Comparison of ENCODE assay signal across 20 mouse cellular contexts in the genomic region with DNA sequence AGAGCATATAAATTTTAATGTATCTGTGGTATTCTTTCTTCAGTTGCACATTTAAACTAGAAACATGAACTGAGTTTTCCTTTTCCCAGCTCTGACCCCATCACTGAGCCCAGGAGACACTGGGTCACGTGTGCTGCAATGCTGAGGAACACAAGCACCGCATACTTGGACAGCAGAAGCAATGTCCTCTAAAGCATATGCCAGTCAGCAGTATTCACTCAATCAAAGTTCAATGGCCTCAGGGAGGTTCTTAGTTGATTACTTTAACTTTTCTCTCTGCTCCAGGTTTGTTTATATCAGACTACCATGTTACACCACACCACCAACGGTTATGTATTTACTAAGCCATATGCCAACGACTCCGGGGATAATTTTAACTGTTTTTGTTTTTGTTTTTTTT.
"Had no signal": no experiment of that assay in that cellular context is flagged by ENCODE, and none has a peak within 500 bp of the region (broad histone marks: within the 10 kb centered on the region; RNA-seq: fewer than 3 reads in every experiment).

No protein-coding gene starts in this region.

- H3K4me3 ChIP-seq: intestine, embryonic 15.5 days; layer of hippocampus, adult 2 months; limb, embryonic 12.5 days; limb, embryonic 15.5 days; liver, embryonic 13.5 days; midbrain, embryonic 12.5 days; midbrain, embryonic 15.5 days; neural tube, embryonic 12.5 days; neural tube, embryonic 15.5 days had no signal

- H3K9me3 ChIP-seq: intestine, embryonic 15.5 days; limb, embryonic 12.5 days; limb, embryonic 15.5 days; liver, embryonic 13.5 days; midbrain, embryonic 12.5 days; midbrain, embryonic 15.5 days; neural tube, embryonic 12.5 days; neural tube, embryonic 15.5 days had no signal

- H3K36me3 ChIP-seq: intestine, embryonic 15.5 days; limb, embryonic 12.5 days; limb, embryonic 15.5 days; liver, embryonic 13.5 days; midbrain, embryonic 12.5 days; midbrain, embryonic 15.5 days; neural tube, embryonic 12.5 days; neural tube, embryonic 15.5 days had no signal

- H3K4me1 ChIP-seq: intestine, embryonic 15.5 days; limb, embryonic 12.5 days; limb, embryonic 15.5 days had no signal

- ATAC-seq: hindbrain, embryonic 16.5 days; intestine, embryonic 15.5 days; midbrain, embryonic 15.5 days had no signal

- H3K9ac ChIP-seq: intestine, embryonic 15.5 days; limb, embryonic 12.5 days; limb, embryonic 15.5 days; liver, embryonic 13.5 days; midbrain, embryonic 12.5 days; midbrain, embryonic 15.5 days; neural tube, embryonic 12.5 days; neural tube, embryonic 15.5 days had no signal

- H3K4me2 ChIP-seq: intestine, embryonic 15.5 days; limb, embryonic 12.5 days; limb, embryonic 15.5 days; liver, embryonic 13.5 days; midbrain, embryonic 12.5 days; midbrain, embryonic 15.5 days; neural tube, embryonic 12.5 days; neural tube, embryonic 15.5 days had no signal

- H3K27ac ChIP-seq: intestine, embryonic 15.5 days; layer of hippocampus, adult 2 months; limb, embryonic 12.5 days; limb, embryonic 15.5 days; liver, embryonic 13.5 days; macrophage; midbrain, embryonic 12.5 days; midbrain, embryonic 15.5 days; neural tube, embryonic 12.5 days; neural tube, embryonic 15.5 days; stomach, postnatal 0 days had no signal

- H3K27me3 ChIP-seq: intestine, embryonic 15.5 days; limb, embryonic 12.5 days; limb, embryonic 15.5 days; liver, embryonic 13.5 days; midbrain, embryonic 15.5 days; neural tube, embryonic 12.5 days; neural tube, embryonic 15.5 days had no signal

- DNase-seq: layer of hippocampus, adult 9-11 months; liver, embryonic 13.5 days; lung, adult 2 months; right cerebral cortex, adult 18-20 months; right cerebral cortex, postnatal 14 days; right cerebral cortex, postnatal 4 days; thymus, adult 2 months; thymus, postnatal 14 days; thymus, postnatal 4 days had no signal
